Mouse (Mus musculus): ENCODE measurements at regions not wholly inside any gene's neighbourhood (a gene's known extent, or its start where the extent isn't known, plus 50 kb on each side); places are given as distances from the start of the nearest gene placed in this dataset.
"Not testable (repeated sequence)": the region's sequence is repeated elsewhere in the genome, so short reads cannot be mapped to it uniquely, and the experiment has no call there.

DNA sequence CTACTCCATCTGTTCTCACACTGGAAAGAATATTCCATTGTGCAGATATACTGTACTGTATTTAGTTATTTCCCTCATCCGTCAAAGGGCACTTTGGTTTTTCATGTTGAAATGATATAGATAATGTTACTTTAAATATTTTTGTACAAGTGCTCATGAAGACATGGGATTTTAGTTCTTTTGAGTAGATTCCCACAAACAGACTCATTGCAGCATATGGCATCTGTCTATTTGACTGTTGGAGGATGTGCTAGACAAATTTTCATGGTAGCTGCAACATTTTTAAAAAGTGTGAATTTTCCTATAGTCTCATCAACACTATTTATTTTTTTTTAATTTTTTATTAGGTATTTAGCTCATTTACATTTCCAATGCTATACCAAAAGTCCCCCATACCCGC is 502.5 kb downstream of the Hdgfl1 start:
- DNase-seq (ENCODE audit: low read depth, low spot score), result no peak

DNA sequence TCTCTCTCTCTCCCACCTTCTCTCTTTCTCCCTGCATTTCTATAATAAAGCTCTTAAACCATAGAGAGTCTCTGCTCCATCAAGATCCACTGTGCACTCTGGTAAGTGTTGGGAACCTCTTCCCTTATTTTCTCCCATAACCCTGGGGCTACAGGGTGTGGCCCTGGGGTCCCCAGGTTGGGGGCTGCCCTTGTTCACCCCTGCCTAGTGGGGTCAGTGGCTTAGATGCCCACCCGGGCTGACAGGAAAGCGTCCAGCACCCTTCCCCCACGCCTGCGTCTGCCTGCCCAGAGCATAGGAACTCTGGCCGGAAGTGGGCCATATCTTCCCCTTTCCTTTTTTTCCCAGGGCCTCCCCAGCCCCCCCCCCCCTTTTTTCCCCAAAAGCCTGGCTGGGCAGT is 534.0 kb downstream of the Hdgfl1 start:
- DNase-seq (ENCODE audit: low read depth, low spot score), result no peak

DNA sequence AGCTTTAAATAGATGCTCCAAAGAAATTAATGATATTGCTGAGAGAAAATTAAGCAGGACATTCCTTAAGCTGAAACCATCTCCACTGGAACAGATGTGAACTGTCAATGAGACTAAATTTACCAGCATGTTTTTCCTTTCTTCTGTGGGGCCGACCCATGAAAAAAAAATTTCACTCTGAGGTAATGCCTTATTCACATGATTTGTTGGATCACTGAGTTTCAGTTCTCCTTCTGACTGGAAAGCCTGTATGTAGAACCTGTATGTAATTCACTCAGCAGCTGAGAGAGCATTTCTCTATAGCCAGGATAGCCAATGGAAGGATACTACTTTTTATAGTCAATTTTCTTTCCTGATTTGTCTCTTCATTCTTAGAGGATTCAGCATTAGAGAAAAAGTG is 535.3 kb downstream of the Hdgfl1 start:
- DNase-seq (ENCODE audit: low read depth, low spot score), result no peak

DNA sequence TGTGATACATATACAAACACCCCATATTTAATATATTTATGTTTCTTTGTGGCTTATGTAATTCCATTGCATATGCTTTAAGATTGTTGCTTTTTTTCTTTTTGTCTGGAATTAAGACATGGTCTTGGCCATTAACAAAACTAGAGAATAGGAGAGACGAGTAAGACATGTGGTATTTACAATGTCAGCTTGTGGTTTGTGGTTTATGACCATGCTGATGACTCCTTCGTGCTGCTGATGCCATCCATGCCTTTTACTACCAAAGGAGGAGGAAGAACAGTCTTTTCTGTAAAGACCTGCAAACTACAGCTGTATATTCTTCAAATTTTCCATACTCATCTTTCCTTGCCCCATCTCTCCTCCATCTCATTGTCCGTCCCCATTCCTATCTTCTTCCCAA is 552.7 kb downstream of the Hdgfl1 start:
- no peak for DNase-seq (ENCODE audit: low read depth, low spot score)

DNA sequence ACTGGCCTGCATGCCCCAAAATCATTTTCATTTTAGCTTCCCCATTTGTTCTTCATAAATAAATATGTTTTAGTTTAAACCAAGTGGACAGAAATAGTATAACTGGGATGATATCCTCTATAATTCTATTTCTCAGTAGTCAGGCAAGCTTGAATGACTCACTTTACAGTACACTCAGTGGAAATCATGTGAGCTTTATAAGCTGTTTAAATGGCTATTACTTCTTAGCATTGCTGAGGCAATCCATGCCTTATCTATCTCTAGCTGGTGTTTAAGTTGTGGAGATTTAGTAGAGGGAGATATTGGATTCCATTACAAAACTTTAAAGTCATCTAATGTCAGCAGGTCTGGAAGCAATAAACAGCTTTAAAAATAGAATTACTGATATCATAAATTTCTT is 553.4 kb downstream of the Hdgfl1 start:
- no peak for DNase-seq (ENCODE audit: low read depth, low spot score)

DNA sequence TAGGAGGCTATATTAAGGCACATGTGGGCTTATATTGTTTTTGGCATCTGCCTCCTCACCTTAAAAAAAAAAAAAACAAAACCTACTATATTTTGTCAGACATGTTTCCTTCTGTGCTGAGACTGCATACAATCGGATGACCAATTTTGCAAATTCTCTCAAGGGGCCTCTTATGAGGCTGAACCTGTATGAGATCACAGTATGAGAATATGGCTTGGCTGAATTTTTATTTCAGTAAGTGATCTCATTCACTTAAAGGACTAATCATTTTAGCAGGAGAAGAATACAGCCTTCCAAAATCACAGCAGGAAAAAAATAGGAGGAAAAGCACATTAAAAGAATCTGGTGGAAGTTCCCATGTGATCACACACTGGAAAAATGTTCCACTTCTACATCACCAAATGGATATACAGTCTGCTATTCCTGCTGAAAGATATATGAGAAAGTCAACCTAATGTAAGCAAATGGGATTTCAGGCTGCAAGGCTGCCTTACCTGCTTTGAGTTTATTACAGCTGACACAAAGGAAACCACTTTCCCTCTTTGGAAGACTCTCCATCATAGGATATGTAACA is 564.3 kb downstream of the Hdgfl1 start:
- no peak for DNase-seq (ENCODE audit: low read depth, low spot score)

DNA sequence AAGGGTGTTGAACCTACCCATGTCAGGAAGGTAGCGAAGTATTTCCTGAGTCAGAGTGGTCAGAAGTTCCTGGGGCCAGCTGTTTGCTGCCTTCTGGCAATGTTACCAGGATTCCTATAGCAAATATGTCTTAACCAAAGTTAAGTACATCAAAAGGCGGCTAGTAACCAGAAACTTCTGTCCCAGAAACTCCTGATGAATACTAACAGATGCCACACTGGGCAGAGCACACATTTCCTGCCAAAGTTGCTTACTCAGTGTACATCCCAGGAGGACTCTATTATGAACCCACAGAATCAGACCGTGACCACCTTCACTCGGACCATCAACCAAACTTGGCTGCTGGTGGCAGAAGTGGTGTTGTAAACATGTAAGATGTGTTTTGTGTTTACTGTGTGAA is 575.3 kb downstream of the Hdgfl1 start:
- DNase-seq (ENCODE audit: low read depth, low spot score), result no peak

DNA sequence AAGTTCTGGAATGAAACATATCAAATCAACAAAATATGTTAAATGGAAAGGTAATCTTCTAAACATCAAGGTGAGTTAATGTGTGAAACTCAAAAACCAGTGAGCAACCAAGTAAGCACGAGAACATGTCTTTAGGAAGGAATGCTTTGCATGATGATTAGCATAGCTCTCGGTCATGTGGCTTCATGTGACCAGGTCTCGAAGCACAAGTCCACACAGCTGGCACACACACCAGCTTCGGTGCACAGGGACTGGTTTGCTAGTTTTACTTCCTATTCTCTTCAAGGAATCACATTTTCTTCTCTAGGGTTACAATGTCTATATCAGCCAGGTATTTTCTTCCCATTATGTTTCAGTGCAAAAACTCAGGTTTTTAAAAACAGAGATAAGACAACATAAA is 586.1 kb downstream of the Hdgfl1 start:
- no peak for DNase-seq (ENCODE audit: low read depth, low spot score)

DNA sequence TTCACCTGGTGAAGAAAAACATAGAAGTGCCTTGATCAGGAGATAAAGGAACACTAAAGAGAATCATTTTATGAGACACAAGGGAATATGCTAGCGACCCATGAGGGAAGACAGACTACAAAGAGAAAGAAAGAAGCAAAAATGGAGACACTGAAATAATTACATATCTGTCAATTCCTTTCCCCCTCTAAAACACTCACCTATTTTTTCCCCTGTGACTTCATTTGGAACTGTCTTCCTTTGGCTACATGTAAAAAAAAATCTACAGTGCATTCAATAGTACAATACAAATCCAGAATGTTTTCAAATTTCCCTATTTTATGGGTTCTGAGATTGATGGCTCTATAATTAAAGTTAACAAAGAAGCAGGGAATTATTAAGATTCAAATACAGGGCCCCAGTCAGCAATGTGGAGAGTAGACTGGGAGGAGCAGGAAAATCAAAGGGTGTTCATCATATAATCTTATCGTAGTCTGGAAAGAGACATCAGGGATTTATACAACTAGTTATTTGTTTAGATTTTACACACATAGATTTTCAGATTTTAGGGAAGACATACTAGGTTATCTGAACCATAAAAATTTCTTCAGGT is 598.0 kb downstream of the Hdgfl1 start:
- DNase-seq (ENCODE audit: low read depth, low spot score), result no peak

DNA sequence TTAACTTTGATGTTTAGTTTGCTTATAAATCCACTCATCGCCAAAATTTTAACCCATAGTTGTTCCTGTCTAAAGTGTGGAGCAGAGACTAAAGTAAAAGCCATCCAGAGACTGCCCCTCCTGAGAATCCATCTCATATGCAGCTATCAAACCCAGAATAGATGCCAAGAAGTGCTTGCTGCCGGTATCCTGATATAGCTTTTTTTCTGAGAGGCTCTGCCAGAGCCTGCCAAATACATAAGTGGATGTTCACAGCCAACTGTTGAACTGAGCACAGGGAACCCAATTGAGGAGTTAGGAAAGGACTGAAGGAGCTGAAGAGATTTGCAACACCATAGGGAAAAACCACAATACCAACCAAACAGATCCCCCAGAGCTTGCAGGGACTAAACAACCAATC is 600.3 kb downstream of the Hdgfl1 start:
- DNase-seq (ENCODE audit: low read depth, low spot score), result peak; percentile 38

DNA sequence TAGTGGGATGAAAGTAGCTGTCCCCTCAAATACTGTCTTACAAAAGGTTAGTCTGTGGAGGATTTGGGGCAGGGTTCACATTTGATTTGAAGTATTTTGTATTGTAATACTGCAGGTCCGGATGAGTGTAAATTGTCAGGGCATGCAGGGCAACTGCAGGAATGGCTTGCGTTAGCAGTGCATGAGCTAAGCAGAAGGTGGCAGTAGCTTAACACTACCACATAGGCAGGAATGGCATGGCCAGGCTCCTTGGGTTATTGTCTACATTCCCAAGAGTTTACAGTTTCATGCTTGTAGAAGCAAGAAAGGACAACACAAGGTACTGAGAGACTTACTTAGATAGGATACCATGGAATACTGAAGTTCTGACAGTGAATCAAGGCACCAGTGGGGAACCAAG is 611.3 kb downstream of the Hdgfl1 start:
- no peak for DNase-seq (ENCODE audit: low read depth, low spot score)

DNA sequence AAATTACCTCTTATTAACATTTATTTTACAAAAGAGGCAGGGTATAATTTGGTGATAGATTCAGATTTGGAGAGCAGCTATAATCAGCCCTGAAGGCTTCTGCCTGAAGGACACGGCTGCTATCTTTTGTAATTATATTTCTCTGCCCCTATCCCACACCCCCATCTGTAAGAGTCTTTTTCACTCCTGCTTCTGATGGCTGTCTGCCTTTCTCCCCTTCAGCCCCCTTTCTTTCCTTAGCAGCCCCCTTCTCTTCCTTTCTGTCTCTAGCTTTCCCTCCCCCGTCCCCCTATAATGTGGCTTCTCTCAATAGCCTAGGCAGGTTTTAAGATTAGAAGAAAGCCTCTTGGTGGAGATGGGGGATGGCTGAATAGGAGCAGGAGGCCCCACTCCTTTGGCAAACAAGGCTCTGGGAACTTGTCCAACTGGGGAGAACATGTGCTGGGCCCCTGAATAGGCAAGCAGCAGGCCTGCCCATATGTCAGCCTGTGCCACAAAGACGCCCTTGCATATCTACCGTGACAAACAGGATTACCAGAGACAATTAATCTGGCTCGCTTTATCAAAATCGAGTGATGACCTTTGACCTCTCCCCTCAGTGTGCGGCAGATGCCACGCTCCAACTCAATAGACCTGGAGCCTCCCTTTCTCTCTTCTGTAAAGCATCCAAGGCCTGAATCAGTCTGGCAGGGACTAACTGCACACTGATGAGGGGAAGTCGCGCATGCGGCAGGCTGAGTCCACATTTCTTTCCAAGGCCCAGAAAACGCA is 615.1 kb downstream of the Hdgfl1 start:
- DNase-seq (ENCODE audit: low read depth, low spot score), result peak; percentile 67

DNA sequence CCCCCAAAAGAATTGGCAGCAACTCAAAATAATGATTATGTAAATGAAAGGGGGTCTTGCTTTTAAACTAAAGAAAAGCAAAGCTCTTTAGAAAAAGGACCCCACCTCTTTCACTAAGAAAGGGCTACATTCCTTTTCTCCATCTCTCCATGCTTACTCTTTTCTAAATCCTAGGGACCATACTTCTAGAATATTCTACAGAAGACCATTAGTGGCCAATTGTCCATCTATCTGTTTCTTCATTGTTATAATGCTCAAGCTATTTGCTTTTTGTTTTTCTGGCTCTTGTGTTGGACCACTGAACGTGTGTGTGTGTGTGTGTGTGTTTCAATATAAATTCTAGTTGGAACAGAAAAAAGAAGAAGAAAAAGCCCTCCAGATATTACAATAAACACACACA is 615.7 kb downstream of the Hdgfl1 start:
- no peak for DNase-seq (ENCODE audit: low read depth, low spot score)

DNA sequence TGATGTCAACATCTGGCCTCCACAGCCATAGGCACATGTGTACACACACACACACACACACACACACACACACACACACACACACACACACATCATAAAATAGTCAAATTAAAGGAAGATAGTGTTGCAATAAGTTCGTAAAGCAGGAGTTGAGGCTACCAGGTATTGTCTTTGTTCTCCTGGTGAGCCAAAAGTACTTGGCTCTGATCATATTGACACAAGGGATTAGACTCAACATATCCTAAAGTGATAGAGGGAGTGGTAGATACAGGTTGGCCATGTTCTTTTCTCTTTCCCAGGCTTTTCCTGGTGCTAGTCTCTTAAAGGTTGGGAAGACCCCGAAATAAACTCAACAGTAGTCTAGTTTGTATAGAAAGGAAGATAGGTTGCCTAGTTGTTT is 616.9 kb downstream of the Hdgfl1 start:
- no peak for DNase-seq (ENCODE audit: low read depth, low spot score)

DNA sequence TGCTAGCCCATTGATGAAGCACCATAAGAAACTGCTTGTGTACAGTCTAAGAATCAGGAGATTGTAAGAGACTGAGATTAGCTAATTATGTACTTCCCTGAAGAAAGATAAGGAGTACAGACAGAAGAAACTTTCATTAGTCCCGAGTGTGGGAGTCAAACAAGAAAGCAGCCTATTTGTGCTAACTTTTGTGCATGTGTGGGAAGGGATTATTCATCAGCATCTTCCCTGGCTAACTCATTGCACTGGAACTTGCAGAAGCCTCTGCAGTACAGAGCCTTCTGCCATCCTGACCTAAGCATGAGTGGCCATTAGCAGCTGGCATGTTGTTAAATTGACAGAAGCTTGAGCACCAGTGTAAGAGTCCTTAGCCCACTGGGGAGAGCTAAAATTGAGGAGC is 619.5 kb downstream of the Hdgfl1 start:
- peak; percentile 57 for DNase-seq (ENCODE audit: low read depth, low spot score)

DNA sequence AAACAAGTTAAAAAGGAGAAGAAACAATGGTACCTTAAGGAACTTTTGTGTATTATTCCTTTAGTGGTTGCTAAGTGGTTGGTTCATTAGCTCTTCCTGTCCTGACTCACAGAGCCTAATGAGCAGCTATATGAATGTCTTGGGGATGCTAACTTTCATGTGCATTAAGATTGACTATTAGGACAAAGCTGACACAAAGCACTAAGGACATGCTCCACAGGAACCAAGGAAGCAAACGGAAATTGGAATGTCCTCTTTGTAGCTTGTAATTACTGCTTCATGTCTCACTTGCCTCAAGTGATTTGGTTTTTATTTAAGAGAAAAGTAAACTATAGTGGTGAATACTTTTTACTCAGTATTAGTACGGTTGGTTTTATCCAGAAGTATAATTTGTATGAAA is 627.2 kb downstream of the Hdgfl1 start:
- no peak for DNase-seq (ENCODE audit: low read depth, low spot score)

DNA sequence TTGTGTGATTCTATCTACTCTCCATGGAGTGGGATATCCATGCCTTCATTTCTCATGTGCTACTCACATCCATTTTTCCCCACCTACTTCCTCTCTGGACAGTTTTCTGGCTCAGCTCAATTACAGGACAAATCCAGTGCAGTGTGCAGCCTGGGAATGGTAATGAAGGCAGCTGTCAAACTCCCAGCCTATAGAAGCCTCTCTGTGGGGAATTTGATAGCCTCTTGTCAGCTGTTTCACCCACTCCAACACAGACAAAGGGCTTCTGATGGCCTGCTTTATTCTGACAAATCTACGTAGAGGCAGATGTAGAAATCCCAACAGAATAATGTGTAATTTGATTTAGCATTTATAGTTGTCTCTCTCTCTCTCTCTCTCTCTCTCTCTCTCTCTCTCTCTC is 650.6 kb downstream of the Hdgfl1 start:
- DNase-seq (ENCODE audit: low read depth, low spot score), result peak; percentile 11

DNA sequence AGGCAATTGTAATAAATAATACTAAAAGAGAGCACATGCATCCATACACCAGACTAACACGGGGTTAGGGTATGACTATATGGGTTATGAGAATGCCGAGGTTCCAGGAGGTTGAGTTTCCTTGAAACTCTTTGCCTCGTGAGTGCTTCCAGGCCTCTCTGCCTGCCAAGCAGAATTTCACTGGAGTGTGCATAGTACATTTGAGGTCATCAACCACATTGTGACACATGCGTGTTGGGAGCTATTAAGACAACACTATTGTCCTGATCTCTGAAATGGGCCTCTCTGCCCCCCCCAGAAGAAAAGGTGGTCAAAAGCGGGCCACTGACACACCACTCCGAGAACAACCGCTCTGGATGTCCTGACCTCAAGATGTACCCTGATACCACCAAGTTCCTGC is 655.8 kb downstream of the Hdgfl1 start:
- DNase-seq (ENCODE audit: low read depth, low spot score), result no peak

DNA sequence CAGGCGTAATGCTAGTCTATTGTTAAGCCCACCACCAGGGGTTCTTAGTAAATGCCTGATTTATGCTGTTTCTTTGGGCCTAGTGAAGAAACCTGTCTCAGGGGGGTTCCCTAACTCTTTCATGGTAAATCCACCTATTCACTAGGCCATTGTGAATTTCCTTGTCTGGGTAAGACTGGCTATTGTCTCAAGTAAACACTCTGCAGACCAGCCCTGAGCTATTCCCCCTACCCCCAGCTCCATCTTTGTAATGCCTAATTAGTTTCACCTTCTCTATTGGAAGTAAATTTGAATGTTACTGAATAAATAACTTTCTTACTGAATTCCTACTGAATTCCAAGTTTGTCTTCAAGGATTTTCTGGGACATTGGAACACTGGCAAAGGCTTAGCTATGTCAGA is 656.2 kb downstream of the Hdgfl1 start:
- DNase-seq (ENCODE audit: low read depth, low spot score), result not testable (repeated sequence)

DNA sequence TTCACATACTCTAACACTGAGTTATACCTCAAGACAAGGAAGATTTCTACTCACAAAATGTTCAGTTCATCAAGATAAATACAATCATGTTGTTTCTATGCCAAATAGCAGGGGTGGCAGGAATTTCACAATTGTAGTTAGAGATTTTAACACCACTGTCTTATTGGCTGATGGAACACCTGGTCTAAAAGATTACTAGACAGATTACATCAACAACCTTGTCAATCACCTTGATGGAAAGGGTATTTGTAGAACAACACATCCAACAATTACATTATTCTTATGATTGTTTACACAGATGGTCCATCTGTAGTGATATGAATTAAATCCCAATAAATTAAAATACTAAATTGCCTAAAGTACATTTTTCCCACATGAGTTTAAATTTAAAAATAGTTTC is 657.4 kb downstream of the Hdgfl1 start:
- no peak for DNase-seq (ENCODE audit: low read depth, low spot score)

DNA sequence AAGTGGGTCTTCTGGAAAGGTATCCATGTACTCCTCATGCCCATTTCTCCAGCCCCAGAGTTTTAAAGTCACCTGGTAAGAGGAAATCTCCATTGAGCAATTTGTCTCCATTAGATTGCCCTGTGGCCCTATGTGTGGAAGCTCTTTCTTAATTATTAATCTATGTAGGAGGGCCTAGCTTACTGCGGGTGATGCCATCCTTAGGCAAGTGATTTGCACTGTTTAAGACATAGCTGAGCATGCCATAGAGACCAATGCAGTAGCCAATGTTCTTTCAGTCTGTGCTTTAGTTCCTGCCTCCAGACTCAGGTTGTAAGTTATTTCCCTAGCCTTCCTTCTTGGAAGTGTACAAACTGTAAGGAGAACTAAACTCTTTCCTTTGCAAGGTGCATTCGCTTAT is 661.0 kb downstream of the Hdgfl1 start:
- DNase-seq (ENCODE audit: low read depth, low spot score), result no peak

DNA sequence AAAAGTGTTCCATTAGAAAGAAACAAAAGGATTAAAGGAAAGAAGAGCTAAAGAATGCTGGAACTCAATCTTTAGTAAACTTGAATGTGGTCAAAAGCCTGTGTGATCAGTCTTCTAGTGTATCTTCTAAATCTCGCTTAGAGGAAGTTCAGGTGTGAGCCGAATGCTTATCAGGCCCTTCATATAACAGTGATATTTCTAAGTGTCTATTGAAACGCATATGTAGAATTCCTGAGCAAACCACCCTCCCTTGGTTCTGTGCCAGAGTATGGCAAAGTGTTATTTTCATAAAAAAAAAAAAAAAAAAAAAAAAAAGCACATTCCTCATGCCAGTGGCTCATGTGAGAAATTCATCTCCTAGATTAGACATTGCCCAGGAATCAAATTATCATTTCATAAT is 681.2 kb downstream of the Hdgfl1 start:
- no peak for DNase-seq (ENCODE audit: low read depth, low spot score)

DNA sequence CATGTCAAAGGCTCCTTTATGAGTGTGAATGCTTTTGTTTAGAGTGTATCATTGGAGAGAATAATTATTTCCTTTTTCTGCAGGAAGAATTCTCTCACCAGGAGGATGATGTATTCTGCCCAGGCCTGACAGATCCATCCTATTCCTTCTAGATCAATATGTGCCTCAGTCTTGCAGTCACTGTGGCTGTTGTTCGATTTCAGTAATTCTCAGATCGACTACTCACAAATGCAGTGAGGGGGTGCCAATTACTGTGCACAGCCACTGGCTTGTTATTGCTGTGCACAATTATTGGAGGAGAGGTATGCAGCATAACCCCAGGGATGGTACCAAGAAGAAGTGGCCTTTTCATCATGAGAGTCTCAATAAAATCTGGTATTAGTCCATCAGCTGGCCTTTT is 689.2 kb downstream of the Hdgfl1 start:
- DNase-seq (ENCODE audit: low read depth, low spot score), result peak; percentile 15

All from telencephalon, adult 2 months (tissue).